Mouse (Mus musculus) ES-E14 (cell line): ENCODE results near the gene Slc6a6.

ENCODE experiments used
- CHD2 ChIP-seq: IDR thresholded peaks from 2 replicates; pipeline ENCODE4 v1.6.1; 2014; ENCODE audit warnings: mild to moderate bottlenecking, low read depth, low read length, inconsistent platforms
- HCFC1 ChIP-seq: IDR thresholded peaks from 2 replicates; pipeline ENCODE4 v1.6.1; 2012; ENCODE audit warnings: low read length, inconsistent platforms, borderline replicate concordance; ENCODE audit not compliant: insufficient read depth
- MAFK ChIP-seq: IDR thresholded peaks from 2 replicates; pipeline ENCODE4 v1.6.1; 2014; ENCODE audit warnings: mild to moderate bottlenecking, low read depth, low read length, inconsistent platforms; ENCODE audit not compliant: insufficient read depth

GRCm38 (mm10) chr6:91667141-91667540 is 16.7 kb upstream of the Slc6a6 start:
- TF ChIP-seq HCFC1 (no peak), MAFK (no peak), CHD2 (no peak)
